Mouse (Mus musculus): Measurements from ENCODE around the gene Ndufaf2. TPM values are rescaled to one million over a fixed set of nuclear protein-coding genes. Genes with fewer than 3 reads are reported as not detected.

The Ndufaf2 gene
- polyA plus RNA-seq, 1 experiment from 2014 or later = 63.1 TPM

DNA sequence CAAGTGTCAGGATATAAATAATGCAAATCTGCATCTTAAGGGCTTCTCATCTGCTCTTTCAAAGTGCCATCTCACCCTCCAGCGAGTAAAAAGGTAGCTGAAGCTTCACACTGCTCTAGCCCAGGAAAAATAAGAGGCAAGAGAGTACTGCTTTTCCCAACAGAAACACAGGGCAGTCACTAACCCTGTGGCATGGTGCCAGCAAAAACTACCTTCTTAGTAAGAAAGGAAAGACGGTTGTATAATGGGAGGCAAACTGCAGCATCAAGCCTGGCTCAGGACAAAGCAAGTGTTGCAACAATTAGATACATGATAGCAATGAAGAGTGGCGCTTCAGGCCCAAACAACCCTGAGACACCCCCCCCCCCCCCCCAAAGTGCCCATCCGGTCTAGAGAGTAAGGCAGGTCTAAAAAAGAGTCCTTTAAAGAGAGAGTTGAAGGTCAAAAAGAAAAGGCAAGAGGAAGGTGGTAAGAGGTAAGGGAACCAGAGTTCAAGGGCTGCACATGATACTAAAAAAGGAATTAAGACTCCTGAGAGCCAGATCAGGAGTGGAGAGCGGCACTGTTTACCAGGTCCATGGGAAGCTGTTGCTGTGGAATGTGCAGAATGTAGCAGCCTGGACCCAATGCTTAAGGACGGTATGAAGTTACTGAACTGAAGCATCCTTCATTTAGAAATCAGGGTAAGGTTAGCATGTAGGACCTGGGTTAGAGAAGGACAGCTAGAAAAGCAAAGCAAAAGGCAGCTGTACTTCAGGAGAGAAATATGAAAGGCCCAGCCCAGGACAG lies 26.2 kb downstream of the Ndufaf2 start:
- H3K9ac ChIP-seq = no peak overlapping the region
- no peak overlapping the region for H3K4me2 ChIP-seq (replicated peaks)
- H3K9me3 ChIP-seq = no peaks in the 10 kb centered on the region
- 53% methylated on average over 6 of the region's 6 CpGs for WGBS
- no peak overlapping the region for H3K4me3 ChIP-seq (replicated peaks)
- no peaks in the 10 kb centered on the region for H3K27me3 ChIP-seq (replicated peaks)
- no peak for ATAC-seq
- no peaks in the 10 kb centered on the region for H3K4me1 ChIP-seq (replicated peaks)
- H3K36me3 ChIP-seq = no peaks in the 10 kb centered on the region
- H3K27ac ChIP-seq = no peak overlapping the region

- no peak overlapping the region for H3K27ac ChIP-seq
- H3K4me3 ChIP-seq (replicated peaks) = no peak overlapping the region
- H3K4me1 ChIP-seq (replicated peaks) = no peaks in the 10 kb centered on the region
- 72% methylated on average over 5 of the region's 5 CpGs for WGBS
- no peaks in the 10 kb centered on the region for H3K27me3 ChIP-seq (replicated peaks)
- H3K9me3 ChIP-seq = no peaks in the 10 kb centered on the region
- ATAC-seq = no peak
- H3K9ac ChIP-seq = no peak overlapping the region
- no peaks in the 10 kb centered on the region for H3K36me3 ChIP-seq
- no peak overlapping the region for H3K4me2 ChIP-seq (replicated peaks)
Measured at GRCm38 (mm10) chr13:108130737-108131136, 27.7 kb downstream of the Ndufaf2 start.

- Histone ChIP-seq H3K9ac (no peak overlapping the region), H3K36me3 (no peaks in the 10 kb centered on the region), H3K9me3 (no peaks in the 10 kb centered on the region), H3K4me3 (replicated peaks) (no peak overlapping the region), H3K4me1 (replicated peaks) (no peaks in the 10 kb centered on the region), H3K27me3 (replicated peaks) (no peaks in the 10 kb centered on the region), H3K4me2 (replicated peaks) (no peak overlapping the region), H3K27ac (no peak overlapping the region)
- 73% methylated on average over 7 of the region's 7 CpGs for WGBS
- ATAC-seq = no peak
Measured at GRCm38 (mm10) chr13:108129070-108129469, 29.4 kb downstream of the Ndufaf2 start.

DNA sequence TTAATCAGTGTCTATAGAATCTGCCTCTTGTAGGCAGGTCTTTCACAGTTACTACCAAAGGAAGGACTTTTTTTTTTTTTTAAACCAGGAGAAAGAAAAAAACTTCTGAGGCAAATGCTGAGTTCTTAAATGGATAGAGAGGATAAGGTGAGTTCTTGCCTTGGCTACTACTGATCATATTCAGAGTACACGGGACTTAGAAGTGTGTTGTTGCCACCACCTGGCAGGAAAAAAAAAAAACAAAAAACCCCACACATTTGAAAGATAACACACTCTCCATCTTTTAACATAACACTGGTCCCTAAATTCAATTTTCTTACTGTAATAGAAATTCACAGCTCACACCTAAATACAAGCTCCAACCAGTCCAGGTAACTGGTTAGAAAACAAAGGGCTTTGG lies 30.5 kb downstream of the Ndufaf2 start:
- Histone ChIP-seq H3K4me1 (replicated peaks) (no peaks in the 10 kb centered on the region), H3K4me2 (replicated peaks) (no peak overlapping the region), H3K9ac (no peak overlapping the region), H3K4me3 (replicated peaks) (no peak overlapping the region), H3K9me3 (no peaks in the 10 kb centered on the region), H3K36me3 (no peaks in the 10 kb centered on the region), H3K27ac (no peak overlapping the region), H3K27me3 (replicated peaks) (no peaks in the 10 kb centered on the region)
- 59% methylated on average over 1 of the region's 1 CpGs for WGBS
- ATAC-seq = no peak

DNA sequence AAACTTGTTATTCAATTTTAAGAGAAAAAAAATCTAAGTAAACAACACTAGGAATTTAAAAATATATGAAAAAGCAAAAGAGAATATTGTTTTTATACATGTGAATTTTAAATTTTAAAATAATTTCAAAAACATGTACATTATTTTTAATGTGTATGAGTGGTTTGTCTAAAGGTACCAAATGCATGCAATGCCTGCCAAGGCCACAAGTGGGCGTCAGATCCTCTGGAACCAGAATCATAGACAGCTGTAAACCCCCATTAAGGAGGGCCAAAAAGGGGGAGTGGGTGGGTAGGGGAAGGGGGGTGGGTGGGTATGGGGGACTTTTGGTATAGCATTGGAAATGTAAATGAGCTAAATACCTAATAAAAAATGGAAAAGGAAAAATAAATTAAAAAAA lies 31.3 kb downstream of the Ndufaf2 start:
- no peak for ATAC-seq
- Histone ChIP-seq H3K27me3 (replicated peaks) (no peaks in the 10 kb centered on the region), H3K36me3 (no peaks in the 10 kb centered on the region), H3K4me1 (replicated peaks) (no peaks in the 10 kb centered on the region), H3K9ac (no peak overlapping the region), H3K4me3 (replicated peaks) (no peak overlapping the region), H3K9me3 (no peaks in the 10 kb centered on the region), H3K27ac (no peak overlapping the region), H3K4me2 (replicated peaks) (no peak overlapping the region)
- 7% methylated on average over 1 of the region's 1 CpGs for WGBS

GRCm38 (mm10) chr13:108126246-108126645 lies 32.2 kb downstream of the Ndufaf2 start:
- no peaks in the 10 kb centered on the region for H3K27me3 ChIP-seq (replicated peaks)
- WGBS = 80% methylated on average over 2 of the region's 2 CpGs
- H3K4me3 ChIP-seq (replicated peaks) = no peak overlapping the region
- H3K36me3 ChIP-seq = no peaks in the 10 kb centered on the region
- no peaks in the 10 kb centered on the region for H3K9me3 ChIP-seq
- no peaks in the 10 kb centered on the region for H3K4me1 ChIP-seq (replicated peaks)
- H3K27ac ChIP-seq = no peak overlapping the region
- H3K4me2 ChIP-seq (replicated peaks) = no peak overlapping the region
- no peak for ATAC-seq
- H3K9ac ChIP-seq = no peak overlapping the region

- Histone ChIP-seq H3K27ac (no peak overlapping the region), H3K4me3 (replicated peaks) (no peak overlapping the region), H3K36me3 (no peaks in the 10 kb centered on the region), H3K9ac (no peak overlapping the region), H3K4me2 (replicated peaks) (no peak overlapping the region), H3K27me3 (replicated peaks) (no peaks in the 10 kb centered on the region), H3K4me1 (replicated peaks) (no peaks in the 10 kb centered on the region), H3K9me3 (no peaks in the 10 kb centered on the region)
- 78% methylated on average over 11 of the region's 11 CpGs for WGBS
- no peak for ATAC-seq
Measured at GRCm38 (mm10) chr13:108124096-108124495, 34.3 kb downstream of the Ndufaf2 start.

DNA sequence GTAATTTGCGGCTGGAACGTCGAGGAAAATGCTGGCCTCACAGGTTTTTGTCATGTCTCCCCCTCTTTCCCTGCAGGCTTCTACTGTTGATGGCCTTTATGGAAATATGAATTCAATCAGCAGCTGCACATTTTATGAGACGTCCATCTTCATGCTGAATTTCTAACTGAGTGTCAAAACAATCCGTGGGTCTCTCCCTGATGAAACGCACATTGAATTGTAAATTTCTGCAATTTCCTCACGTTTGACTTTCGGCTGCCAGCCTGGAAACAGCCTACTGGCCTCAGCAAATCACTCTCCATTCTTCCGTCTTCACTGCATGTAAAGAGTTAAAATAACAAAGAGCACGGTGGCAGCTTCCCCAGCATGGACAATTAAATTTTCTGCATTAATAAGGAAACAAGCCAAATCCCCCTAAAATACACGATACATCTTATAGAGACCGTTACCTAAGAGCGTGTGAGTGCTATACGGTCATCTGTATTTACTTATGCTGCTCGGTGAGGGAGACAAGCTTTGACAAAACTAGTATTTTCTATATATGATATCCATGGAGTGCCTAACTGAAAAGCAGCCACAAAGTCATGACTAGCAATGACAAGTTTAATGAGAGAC lies 35.2 kb downstream of the Ndufaf2 start:
- WGBS = 51% methylated on average over 15 of the region's 15 CpGs
- Histone ChIP-seq H3K27ac (no peak overlapping the region), H3K9ac (no peak overlapping the region), H3K9me3 (no peaks in the 10 kb centered on the region), H3K4me2 (replicated peaks) (no peak overlapping the region), H3K36me3 (no peaks in the 10 kb centered on the region), H3K4me1 (replicated peaks) (no peaks in the 10 kb centered on the region), H3K27me3 (replicated peaks) (no peaks in the 10 kb centered on the region), H3K4me3 (replicated peaks) (no peak overlapping the region)
- no peak for ATAC-seq

DNA sequence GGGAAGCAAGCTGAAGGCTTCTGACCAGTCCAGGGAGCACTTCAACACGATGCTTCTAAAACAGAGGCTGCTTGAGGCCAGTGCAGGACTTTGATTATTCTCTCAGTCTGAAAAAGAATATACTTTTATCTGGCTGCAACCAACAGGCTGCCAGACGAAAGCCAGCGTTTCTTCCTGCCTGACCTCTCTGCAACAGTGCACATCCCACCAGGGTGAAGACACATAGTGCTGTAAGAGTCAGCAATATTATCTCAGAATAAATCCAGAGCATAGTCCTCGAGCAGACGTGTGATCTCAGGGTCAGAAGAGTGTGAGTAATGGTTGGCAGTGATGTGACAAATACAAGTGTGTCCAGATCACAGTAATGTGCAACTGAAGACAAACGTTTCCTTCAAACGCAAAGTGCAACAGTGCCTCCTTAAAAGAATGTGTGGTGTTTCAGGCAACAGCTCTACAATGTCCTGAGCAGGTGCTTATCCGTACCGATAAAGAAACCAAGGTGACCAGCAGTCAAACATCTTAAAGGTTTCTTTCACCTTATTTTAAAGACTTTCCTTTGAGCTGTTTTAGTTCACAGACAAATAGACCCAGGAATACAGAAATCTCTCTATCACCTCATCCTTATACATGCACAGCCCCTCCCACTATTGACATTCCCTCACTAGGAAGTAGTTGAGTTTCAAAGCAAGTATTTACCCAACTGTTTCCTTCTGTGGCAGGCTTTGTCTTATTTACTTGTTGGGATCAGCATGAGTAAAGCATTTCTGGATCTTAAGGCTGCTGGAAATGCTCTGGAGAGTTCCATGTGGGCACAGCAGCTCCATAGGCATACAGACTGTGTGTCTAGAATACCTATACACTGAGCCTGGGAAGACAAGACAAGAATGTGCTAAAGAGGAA lies 38.8 kb downstream of the Ndufaf2 start:
- no peak overlapping the region for H3K4me2 ChIP-seq (replicated peaks)
- WGBS = 53% methylated on average over 9 of the region's 9 CpGs
- no peaks in the 10 kb centered on the region for H3K36me3 ChIP-seq
- ATAC-seq = no peak
- no peak overlapping the region for H3K4me3 ChIP-seq (replicated peaks)
- no peaks in the 10 kb centered on the region for H3K27me3 ChIP-seq (replicated peaks)
- no peak overlapping the region for H3K9ac ChIP-seq
- no peaks in the 10 kb centered on the region for H3K9me3 ChIP-seq
- no peak overlapping the region for H3K27ac ChIP-seq
- no peaks in the 10 kb centered on the region for H3K4me1 ChIP-seq (replicated peaks)

GRCm38 (mm10) chr13:108118188-108118587 lies 40.2 kb downstream of the Ndufaf2 start:
- no peak overlapping the region for H3K9ac ChIP-seq
- 73% methylated on average over 1 of the region's 1 CpGs for WGBS
- no peaks in the 10 kb centered on the region for H3K27me3 ChIP-seq (replicated peaks)
- no peak overlapping the region for H3K27ac ChIP-seq
- no peaks in the 10 kb centered on the region for H3K36me3 ChIP-seq
- H3K4me3 ChIP-seq (replicated peaks) = no peak overlapping the region
- no peak for ATAC-seq
- no peaks in the 10 kb centered on the region for H3K4me1 ChIP-seq (replicated peaks)
- H3K4me2 ChIP-seq (replicated peaks) = no peak overlapping the region
- H3K9me3 ChIP-seq = no peaks in the 10 kb centered on the region

GRCm38 (mm10) chr13:108117654-108118053 lies 40.8 kb downstream of the Ndufaf2 start:
- ATAC-seq = no peak
- Histone ChIP-seq H3K4me1 (replicated peaks) (no peaks in the 10 kb centered on the region), H3K9me3 (no peaks in the 10 kb centered on the region), H3K36me3 (no peaks in the 10 kb centered on the region), H3K4me2 (replicated peaks) (no peak overlapping the region), H3K27me3 (replicated peaks) (no peaks in the 10 kb centered on the region), H3K9ac (no peak overlapping the region), H3K4me3 (replicated peaks) (no peak overlapping the region), H3K27ac (no peak overlapping the region)

DNA sequence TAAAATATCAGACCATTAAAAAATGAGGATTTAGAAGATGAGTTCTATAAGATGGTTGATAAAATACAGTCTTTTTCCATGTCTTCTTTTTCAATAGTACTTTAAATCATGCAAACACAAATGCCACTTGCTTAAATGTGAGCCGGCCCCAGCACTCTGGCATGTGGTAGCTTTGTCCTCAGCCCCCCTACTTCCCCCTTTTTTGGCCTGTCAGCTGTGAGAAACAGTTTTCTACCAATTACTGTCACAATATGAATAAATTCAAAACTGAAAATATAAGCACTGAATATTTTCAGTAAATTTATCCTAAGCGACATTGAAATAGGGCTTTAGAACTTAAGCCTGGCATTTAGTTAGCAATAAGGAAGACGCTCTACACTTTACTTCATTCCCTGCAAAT lies 44.2 kb downstream of the Ndufaf2 start:
- no peaks in the 10 kb centered on the region for H3K4me1 ChIP-seq (replicated peaks)
- H3K36me3 ChIP-seq = no peaks in the 10 kb centered on the region
- no peak overlapping the region for H3K9ac ChIP-seq
- no peaks in the 10 kb centered on the region for H3K9me3 ChIP-seq
- WGBS = 69% methylated on average over 3 of the region's 3 CpGs
- ATAC-seq = no peak
- H3K4me3 ChIP-seq (replicated peaks) = no peak overlapping the region
- H3K4me2 ChIP-seq (replicated peaks) = no peak overlapping the region
- no peak overlapping the region for H3K27ac ChIP-seq
- no peaks in the 10 kb centered on the region for H3K27me3 ChIP-seq (replicated peaks)
